Mouse (Mus musculus) heart, embryonic 16.5 days (tissue): Measurements from ENCODE around the gene Tmem9b. TPM values are rescaled to one million over a fixed set of nuclear protein-coding genes. Genes with fewer than 3 reads are reported as not detected.

Experiments used
- polyA plus RNA-seq: library from polyadenylated mRNA; unstranded; fragments of >200 nt; fragmentation: Nextera tagmentation; extraction: Ambion mirVana; gene quantifications from 2 replicates; pipeline ENCODE4 v1.2.1, GENCODE M21; 2015

Gene Tmem9b
- polyA plus RNA-seq, 1 experiment from 2014 or later, result 61.6 TPM

Other genes with a start within 250 kb of the Tmem9b start
- gene Trim66, start 244.7 kb downstream of the Tmem9b start, polyA plus RNA-seq, result 0.03 TPM in 1 of 2 replicates, not detected in the other
- gene Rpl27a, start 233.7 kb downstream of the Tmem9b start, polyA plus RNA-seq, result 71.3 and 74.1 TPM in 2 replicates
- gene St5, start 49.3 kb downstream of the Tmem9b start, polyA plus RNA-seq, result 41.4 and 43.2 TPM in 2 replicates
- gene Akip1, start 49.2 kb downstream of the Tmem9b start, polyA plus RNA-seq, result 32.7 and 36.0 TPM in 2 replicates
- gene BC051019, start 29.0 kb downstream of the Tmem9b start, polyA plus RNA-seq, result 1.00 and 1.5 TPM in 2 replicates
- gene Ascl3, start 21.1 kb downstream of the Tmem9b start, polyA plus RNA-seq, result 0.22 TPM in 1 of 2 replicates, not detected in the other
- 0.53 and 0.64 TPM in 2 replicates for gene Nrip3, start 29.1 kb upstream of the Tmem9b start, polyA plus RNA-seq
- 8.9 and 9.9 TPM in 2 replicates for gene Scube2, start 112.8 kb upstream of the Tmem9b start, polyA plus RNA-seq
- gene Dennd5a, start 207.6 kb upstream of the Tmem9b start, polyA plus RNA-seq, result 33.6 and 38.8 TPM in 2 replicates
- gene Tmem41b, start 234.1 kb upstream of the Tmem9b start, polyA plus RNA-seq, result 44.0 and 50.6 TPM in 2 replicates